Mouse (Mus musculus) CH12.LX (cell line): Measurements from ENCODE around the gene Psmc5. TPM values are rescaled to one million over a fixed set of nuclear protein-coding genes. Genes with fewer than 3 reads are reported as not detected.

Source experiments
- DNase-seq: peaks from one replicate; pipeline ENCODE4 v3.0.0-alpha.2; 2013; ENCODE audit errors: extremely low read depth
- H3K27ac ChIP-seq: 2 replicates; pipeline ENCODE4 v1.5.1; 2012; ENCODE audit warnings: low read depth, mild to moderate bottlenecking, control low read depth, moderate library complexity; ENCODE audit not compliant: insufficient read depth
- H3K27me3 ChIP-seq: replicated peaks from 2 replicates; pipeline ENCODE3; 2012; ENCODE audit warnings: inconsistent platforms
- H3K36me3 ChIP-seq, 2 experiments: replicated peaks in 1 of 2; 2 replicates each; pipeline versions ENCODE3 to v1.6.1; 2012; ENCODE audit warnings: inconsistent platforms in 1 of 2, low read length in 1 of 2, mild to moderate bottlenecking in 1 of 2, mixed read lengths in 1 of 2, moderate library complexity in 1 of 2; ENCODE audit not compliant: control insufficient read depth in 1 of 2, insufficient read depth in 1 of 2
- H3K4me1 ChIP-seq, 2 experiments: 2 replicates each; pipeline ENCODE4 v1.6.1; 2012; ENCODE audit warnings: inconsistent platforms in 1 of 2, moderate library complexity in 1 of 2; ENCODE audit not compliant: insufficient read depth in 2 of 2, control insufficient read depth in 1 of 2
- H3K4me2 ChIP-seq: 2 replicates; pipeline ENCODE4 v1.6.1; 2012; ENCODE audit warnings: low read depth, mild to moderate bottlenecking, control low read depth; ENCODE audit not compliant: poor library complexity, insufficient read depth, severe bottlenecking
- H3K4me3 ChIP-seq, 3 experiments: fragments of 150-350 bp in 1 of 3; sonication (generic) in 1 of 3; replicated peaks in 1 of 3; 2 replicates each; pipeline versions ENCODE3 to v1.5.1; 2011 to 2012; ENCODE audit warnings: low read depth in 2 of 3, low read length in 2 of 3, mild to moderate bottlenecking in 2 of 3, moderate library complexity in 2 of 3, control low read depth in 1 of 3, improper control_type of control experiment in 1 of 3, inconsistent platforms in 1 of 3, mixed read lengths in 1 of 3; ENCODE audit not compliant: poor library complexity in 1 of 3
- H3K79me2 ChIP-seq: replicated peaks from 2 replicates; pipeline ENCODE4 v1.6.1; 2012; ENCODE audit warnings: mild to moderate bottlenecking, moderate library complexity; ENCODE audit not compliant: control insufficient read depth, poor library complexity, insufficient read depth, severe bottlenecking; ENCODE audit errors: extremely low read depth
- H3K9ac ChIP-seq: 2 replicates; pipeline ENCODE4 v1.6.1; 2012; ENCODE audit warnings: low read depth, mild to moderate bottlenecking, control low read depth, moderate library complexity; ENCODE audit not compliant: insufficient read depth
- H3K9me3 ChIP-seq: replicated peaks from 2 replicates; pipeline ENCODE3; 2012; ENCODE audit warnings: low read length, inconsistent platforms, mixed read lengths
- CHD1 ChIP-seq: IDR thresholded peaks from 2 replicates; pipeline ENCODE4 v1.6.1; 2012; ENCODE audit warnings: low read depth, low read length, improper control_type of control experiment, inconsistent platforms
- CTCF ChIP-seq, 2 experiments: IDR thresholded peaks in 1 of 2; conservative IDR thresholded peaks in 1 of 2; 2 replicates each; pipeline ENCODE4 v1.5.1; 2011 to 2012; ENCODE audit warnings: low read depth in 2 of 2, low read length in 2 of 2, improper control_type of control experiment in 1 of 2, inconsistent platforms in 1 of 2, mild to moderate bottlenecking in 1 of 2, moderate library complexity in 1 of 2
- ELF1 ChIP-seq: IDR thresholded peaks from 2 replicates; pipeline ENCODE4 v1.6.1; 2014; ENCODE audit warnings: low read depth, mild to moderate bottlenecking, inconsistent platforms, low read length, improper control_type of control experiment
- GABPA ChIP-seq: IDR thresholded peaks from 2 replicates; pipeline ENCODE4 v1.6.1; 2012; ENCODE audit warnings: low read depth, low read length, improper control_type of control experiment, inconsistent platforms; ENCODE audit not compliant: insufficient replicate concordance
- HCFC1 ChIP-seq: IDR thresholded peaks from 2 replicates; pipeline ENCODE4 v1.6.1; 2012; ENCODE audit warnings: low read depth, mild to moderate bottlenecking, inconsistent platforms, low read length, improper control_type of control experiment
- IRF4 ChIP-seq: IDR thresholded peaks from 2 replicates; pipeline ENCODE4 v1.6.1; 2014; ENCODE audit warnings: low read depth, mild to moderate bottlenecking, inconsistent platforms, low read length, improper control_type of control experiment
- JUND ChIP-seq: conservative IDR thresholded peaks from 2 replicates; pipeline ENCODE4 v1.6.1; 2011; ENCODE audit warnings: low read depth, low read length, improper control_type of control experiment
- KAT2A ChIP-seq: IDR thresholded peaks from 2 replicates; pipeline ENCODE4 v1.6.1; 2012; ENCODE audit warnings: low read length, improper control_type of control experiment, inconsistent platforms; ENCODE audit not compliant: insufficient replicate concordance
- MAFK ChIP-seq: IDR thresholded peaks from 2 replicates; pipeline ENCODE4 v1.6.1; 2011; ENCODE audit warnings: low read length, improper control_type of control experiment; ENCODE audit not compliant: insufficient replicate concordance
- MEF2A ChIP-seq: IDR thresholded peaks from 2 replicates; pipeline ENCODE4 v1.6.1; 2014; ENCODE audit warnings: low read depth, mild to moderate bottlenecking, inconsistent platforms, low read length, improper control_type of control experiment, borderline replicate concordance
- NELFE ChIP-seq: IDR thresholded peaks from 2 replicates; pipeline ENCODE4 v1.6.1; 2011; ENCODE audit warnings: low read depth, low read length, improper control_type of control experiment
- NRF1 ChIP-seq: IDR thresholded peaks from 2 replicates; pipeline ENCODE4 v1.6.1; 2014; ENCODE audit warnings: low read depth, mild to moderate bottlenecking, inconsistent platforms, low read length, improper control_type of control experiment, moderate library complexity
- PAX5 ChIP-seq: IDR thresholded peaks from 2 replicates; pipeline ENCODE4 v1.6.1; 2012; ENCODE audit warnings: low read length, inconsistent platforms, mixed read lengths
- POLR2A ChIP-seq: IDR thresholded peaks from 2 replicates; pipeline ENCODE4 v1.6.1; 2011; ENCODE audit warnings: low read depth, mild to moderate bottlenecking, improper control_type of control experiment, low read length
- RAD21 ChIP-seq: IDR thresholded peaks from 2 replicates; pipeline ENCODE4 v1.6.1; 2011; ENCODE audit warnings: low read depth, mild to moderate bottlenecking, low read length, improper control_type of control experiment, moderate library complexity
- RCOR1 ChIP-seq: conservative IDR thresholded peaks from 2 replicates; pipeline ENCODE4 v1.6.1; 2012; ENCODE audit warnings: low read depth, mild to moderate bottlenecking, inconsistent platforms, low read length, improper control_type of control experiment
- SIN3A ChIP-seq: IDR thresholded peaks from 2 replicates; pipeline ENCODE4 v1.6.1; 2012; ENCODE audit warnings: low read length, improper control_type of control experiment, inconsistent platforms
- SMC3 ChIP-seq: IDR thresholded peaks from 2 replicates; pipeline ENCODE4 v1.6.1; 2011; ENCODE audit warnings: low read depth, low read length, improper control_type of control experiment
- TBP ChIP-seq: conservative IDR thresholded peaks from 2 replicates; pipeline ENCODE4 v1.6.1; 2011; ENCODE audit warnings: low read depth, low read length, improper control_type of control experiment
- TCF12 ChIP-seq: IDR thresholded peaks from 2 replicates; pipeline ENCODE4 v1.6.1; 2014; ENCODE audit warnings: low read depth, mild to moderate bottlenecking, inconsistent platforms, low read length, improper control_type of control experiment
- UBTF ChIP-seq: IDR thresholded peaks from 2 replicates; pipeline ENCODE4 v1.6.1; 2012; ENCODE audit warnings: low read depth, mild to moderate bottlenecking, inconsistent platforms, low read length, improper control_type of control experiment, moderate library complexity
- USF1 ChIP-seq: IDR thresholded peaks from 2 replicates; pipeline ENCODE4 v1.6.1; 2014; ENCODE audit warnings: low read depth, mild to moderate bottlenecking, inconsistent platforms, low read length, improper control_type of control experiment
- ZC3H11A ChIP-seq: IDR thresholded peaks from 2 replicates; pipeline ENCODE4 v1.6.1; 2012; ENCODE audit warnings: low read depth, mild to moderate bottlenecking, inconsistent platforms, low read length, improper control_type of control experiment
- ZNF384 ChIP-seq: IDR thresholded peaks from 2 replicates; pipeline ENCODE4 v1.6.1; 2012; ENCODE audit warnings: low read depth, low read length, improper control_type of control experiment, inconsistent platforms
- dilution Hi-C: fragments of 300-500 bp; cut with MboI; formaldehyde crosslinking; loops from 2 replicates; pipeline ENCODE4 v1.14.3; 2020; ENCODE audit warnings: low sequenced_read_pairs; ENCODE audit not compliant: extremely low pct_unique_long_range_greater_than_20kb, extremely low pct_ligation_motif_present
- in situ Hi-C: fragments of 300-500 bp; cut with MboI; formaldehyde crosslinking; loops from 3 replicates; pipeline ENCODE4 v1.14.3; 2019; ENCODE audit warnings: low sequenced_read_pairs, low pct_ligation_motif_present, low pct_unique_long_range_greater_than_20kb, mixed read lengths
- polyA plus RNA-seq: library from polyadenylated mRNA; unstranded; fragments of >175 nt; gene quantifications from 2 replicates; pipeline ENCODE4 v1.2.1, GENCODE M21; 2012; ENCODE audit warnings: low read depth; ENCODE audit not compliant: insufficient read length
- total RNA-seq, 2 experiments: library from RNA; depleted of rRNA; stranded (reverse); fragments of 300-350 nt in 1 of 2; fragments of >200 nt in 1 of 2; gene quantifications; 2 replicates each; pipeline ENCODE4 v1.2.3; 2012 to 2014

Gene Psmc5
- total and polyA plus RNA-seq, 3 experiments = 139 to 344 (median 250) TPM

GRCm38 (mm10) chr11:106286987-106287386, 31.0 kb downstream of the Psmc5 start:
- Histone ChIP-seq H3K36me3 (no peaks in the 10 kb centered on the region), H3K79me2 (no peaks in the 10 kb centered on the region), H3K4me3 (no peak overlapping the region), H3K27me3 (peaks cover 4% of the 10 kb centered on the region), H3K4me1 (peaks cover 0 to 14% of the 10 kb centered on the region in 2 experiments; a peak in 2 of 4 replicates), H3K4me2 (no peak overlapping the region), H3K27ac (no peak overlapping the region), H3K9me3 (peaks cover 7% of the 10 kb centered on the region), H3K9ac (no peak overlapping the region)
- no peak for DNase-seq
- in situ Hi-C loops = loop anchor here (5.0 kb wide), 1 partner anchor 40 kb away; no protein-coding TSS in a partner anchor
- dilution Hi-C loops = no loop called here
- TF ChIP-seq MAFK (no peak), POLR2A (no peak), NRF1 (no peak), SMC3 (no peak)

- in situ Hi-C loops = loop anchor here (5.0 kb wide), 1 partner anchor 38 kb away; no protein-coding TSS in a partner anchor
- Histone ChIP-seq H3K4me2 (no peak overlapping the region), H3K4me3 (no peak overlapping the region), H3K4me1 (peaks cover 0 to 14% of the 10 kb centered on the region in 2 experiments; a peak in 2 of 4 replicates), H3K27me3 (no peaks in the 10 kb centered on the region), H3K27ac (no peak overlapping the region), H3K9ac (no peak overlapping the region)
- no peak for TF ChIP-seq RCOR1
- TF ChIP-seq SMC3 = peak; percentile 70
- peak; percentile 46 for TF ChIP-seq RAD21
- no peak for TF ChIP-seq SIN3A
- no peak for TF ChIP-seq JUND
- TF ChIP-seq CTCF (conservative IDR thresholded peaks at IDR 0.05 in 1 of 2, IDR thresholded peaks at IDR 0.05 in 1 of 2; ENCODE audit: low read depth in 2 of 2, low read length in 2 of 2) = peak in 1 of 2 experiments; percentile 81; a peak in 2 of 4 replicates
- no peak for TF ChIP-seq KAT2A
- no peak for TF ChIP-seq ZC3H11A
- TF ChIP-seq, all 38 proteins: peak for 3
- no peak for DNase-seq
- dilution Hi-C loops = no loop called here
- no peaks in the 10 kb centered on the region for H3K36me3 ChIP-seq
- no peaks in the 10 kb centered on the region for H3K79me2 ChIP-seq
- H3K9me3 ChIP-seq = peaks cover 9% of the 10 kb centered on the region
Observed at GRCm38 (mm10) chr11:106289369-106289768, 33.4 kb downstream of the Psmc5 start.

GRCm38 (mm10) chr11:106290376-106290775, 34.4 kb downstream of the Psmc5 start:
- Histone ChIP-seq H3K27ac (no peak overlapping the region), H3K36me3 (no peaks in the 10 kb centered on the region), H3K4me2 (no peak overlapping the region), H3K27me3 (no peaks in the 10 kb centered on the region), H3K4me3 (no peak overlapping the region), H3K4me1 (peaks cover 0 to 14% of the 10 kb centered on the region in 2 experiments; a peak in 2 of 4 replicates), H3K79me2 (no peaks in the 10 kb centered on the region), H3K9me3 (peaks cover 9% of the 10 kb centered on the region), H3K9ac (no peak overlapping the region)
- TF ChIP-seq NELFE (no peak), UBTF (no peak), ZNF384 (no peak), USF1 (no peak), SMC3 (no peak), CHD1 (no peak), POLR2A (no peak), MEF2A (no peak), HCFC1 (no peak), ELF1 (no peak), TCF12 (no peak), CTCF (conservative IDR thresholded peaks at IDR 0.05 in 1 of 2, IDR thresholded peaks at IDR 0.05 in 1 of 2; ENCODE audit: low read depth in 2 of 2, low read length in 2 of 2) (no peak), IRF4 (no peak), RAD21 (no peak), GABPA (no peak), PAX5 (no peak), TBP (no peak), MAFK (no peak), RCOR1 (no peak)
- in situ Hi-C loops (no loop called here), dilution Hi-C loops (no loop called here)
- DNase-seq = no peak
